Mouse (Mus musculus): ENCODE results near the gene Ccdc146. TPM values are rescaled to one million over a fixed set of nuclear protein-coding genes. Genes with fewer than 3 reads are reported as not detected.

Ccdc146 gene
- polyA plus RNA-seq, 1 experiment: not detected

- TF ChIP-seq EP300 (IDR thresholded peaks at IDR 0.05; ENCODE audit: insufficient read depth, low read depth, low read length): no peak
- no peak for TF ChIP-seq POLR2A (IDR thresholded peaks at IDR 0.05; ENCODE audit: insufficient read depth, low read length)
- TF ChIP-seq CTCF (IDR thresholded peaks at IDR 0.05; ENCODE audit: low read depth, low read length): no peak
- Histone ChIP-seq H3K36me3 (ENCODE audit: control insufficient read depth, insufficient read depth, low read length, poor library complexity, severe bottlenecking) (no peaks in the 10 kb centered on the region), H3K9me3 (replicated peaks; ENCODE audit: control insufficient read depth, insufficient read depth, low read length, poor library complexity, severe bottlenecking) (peaks cover 9% of the 10 kb centered on the region)
Observed at GRCm38 (mm10) chr5:21331656-21332055, 92.8 kb downstream of the Ccdc146 start.

GRCm38 (mm10) chr5:21329672-21330665, 94.5 kb downstream of the Ccdc146 start:
- TF ChIP-seq EP300 (IDR thresholded peaks at IDR 0.05; ENCODE audit: insufficient read depth, low read depth, low read length): no peak
- no peak for TF ChIP-seq POLR2A (IDR thresholded peaks at IDR 0.05; ENCODE audit: insufficient read depth, low read length)
- no peak for TF ChIP-seq CTCF (IDR thresholded peaks at IDR 0.05; ENCODE audit: low read depth, low read length)
- Histone ChIP-seq H3K4me1 (ENCODE audit: control insufficient read depth, insufficient read depth, low read length) (no peaks in the 10 kb centered on the region), H3K9ac (ENCODE audit: low read depth, poor library complexity, severe bottlenecking) (no peak overlapping the region), H3K36me3 (ENCODE audit: control insufficient read depth, insufficient read depth, low read length, poor library complexity, severe bottlenecking) (no peaks in the 10 kb centered on the region), H3K4me3 (ENCODE audit: low read depth, low read length) (peak overlapping the region; percentile 50), H3K9me3 (replicated peaks; ENCODE audit: control insufficient read depth, insufficient read depth, low read length, poor library complexity, severe bottlenecking) (peaks cover 9% of the 10 kb centered on the region), H3K27me3 (ENCODE audit: control insufficient read depth, insufficient read depth, low read length, poor library complexity, severe bottlenecking) (no peaks in the 10 kb centered on the region), H3K27ac (ENCODE audit: insufficient read depth, low read length) (no peak overlapping the region)

More at GRCm38 (mm10) chr5:21331656-21332055, 92.8 kb downstream of the Ccdc146 start:
- H3K27ac ChIP-seq (ENCODE audit: insufficient read depth, low read length): no peak overlapping the region
- no peaks in the 10 kb centered on the region for H3K4me1 ChIP-seq (ENCODE audit: control insufficient read depth, insufficient read depth, low read length)
- H3K27me3 ChIP-seq (ENCODE audit: control insufficient read depth, insufficient read depth, low read length, poor library complexity, severe bottlenecking): no peaks in the 10 kb centered on the region
- no peak overlapping the region for H3K4me3 ChIP-seq (ENCODE audit: low read depth, low read length)
- no peak overlapping the region for H3K9ac ChIP-seq (ENCODE audit: low read depth, poor library complexity, severe bottlenecking)

- no peak overlapping the region for H3K9ac ChIP-seq (ENCODE audit: low read depth, poor library complexity, severe bottlenecking)
- no peaks in the 10 kb centered on the region for H3K27me3 ChIP-seq (ENCODE audit: control insufficient read depth, insufficient read depth, low read length, poor library complexity, severe bottlenecking)
- peaks cover 5% of the 10 kb centered on the region; the same call in 1 of the 2 replicates for H3K9me3 ChIP-seq (replicated peaks; ENCODE audit: control insufficient read depth, insufficient read depth, low read length, poor library complexity, severe bottlenecking)
- H3K36me3 ChIP-seq (ENCODE audit: control insufficient read depth, insufficient read depth, low read length, poor library complexity, severe bottlenecking): no peaks in the 10 kb centered on the region
- H3K4me3 ChIP-seq (ENCODE audit: low read depth, low read length): no peak overlapping the region
- no peak overlapping the region for H3K27ac ChIP-seq (ENCODE audit: insufficient read depth, low read length)
- TF ChIP-seq CTCF (IDR thresholded peaks at IDR 0.05; ENCODE audit: low read depth, low read length) (no peak), EP300 (IDR thresholded peaks at IDR 0.05; ENCODE audit: insufficient read depth, low read depth, low read length) (no peak), POLR2A (IDR thresholded peaks at IDR 0.05; ENCODE audit: insufficient read depth, low read length) (no peak)
- H3K4me1 ChIP-seq (ENCODE audit: control insufficient read depth, insufficient read depth, low read length): no peaks in the 10 kb centered on the region
Observed at GRCm38 (mm10) chr5:21328560-21328959, 95.9 kb downstream of the Ccdc146 start.

GRCm38 (mm10) chr5:21326494-21326893, 98.0 kb downstream of the Ccdc146 start:
- Histone ChIP-seq H3K36me3 (ENCODE audit: control insufficient read depth, insufficient read depth, low read length, poor library complexity, severe bottlenecking) (no peaks in the 10 kb centered on the region), H3K27ac (ENCODE audit: insufficient read depth, low read length) (no peak overlapping the region), H3K4me3 (ENCODE audit: low read depth, low read length) (no peak overlapping the region), H3K9ac (ENCODE audit: low read depth, poor library complexity, severe bottlenecking) (no peak overlapping the region), H3K9me3 (replicated peaks; ENCODE audit: control insufficient read depth, insufficient read depth, low read length, poor library complexity, severe bottlenecking) (no peaks in the 10 kb centered on the region), H3K4me1 (ENCODE audit: control insufficient read depth, insufficient read depth, low read length) (no peaks in the 10 kb centered on the region), H3K27me3 (ENCODE audit: control insufficient read depth, insufficient read depth, low read length, poor library complexity, severe bottlenecking) (no peaks in the 10 kb centered on the region)
- TF ChIP-seq EP300 (IDR thresholded peaks at IDR 0.05; ENCODE audit: insufficient read depth, low read depth, low read length): no peak
- TF ChIP-seq CTCF (IDR thresholded peaks at IDR 0.05; ENCODE audit: low read depth, low read length): peak; percentile 86

GRCm38 (mm10) chr5:21320138-21320537, 104.3 kb downstream of the Ccdc146 start:
- no peaks in the 10 kb centered on the region for H3K4me1 ChIP-seq (ENCODE audit: control insufficient read depth, insufficient read depth, low read length)
- H3K36me3 ChIP-seq (ENCODE audit: control insufficient read depth, insufficient read depth, low read length, poor library complexity, severe bottlenecking): no peaks in the 10 kb centered on the region
- no peak overlapping the region for H3K4me3 ChIP-seq (ENCODE audit: low read depth, low read length)
- H3K9ac ChIP-seq (ENCODE audit: low read depth, poor library complexity, severe bottlenecking): no peak overlapping the region
- no peaks in the 10 kb centered on the region for H3K9me3 ChIP-seq (replicated peaks; ENCODE audit: control insufficient read depth, insufficient read depth, low read length, poor library complexity, severe bottlenecking)
- no peak overlapping the region for H3K27ac ChIP-seq (ENCODE audit: insufficient read depth, low read length)
- no peak for TF ChIP-seq CTCF (IDR thresholded peaks at IDR 0.05; ENCODE audit: low read depth, low read length)
- no peaks in the 10 kb centered on the region for H3K27me3 ChIP-seq (ENCODE audit: control insufficient read depth, insufficient read depth, low read length, poor library complexity, severe bottlenecking)

GRCm38 (mm10) chr5:21314696-21315095, 109.8 kb downstream of the Ccdc146 start:
- TF ChIP-seq POLR2A (IDR thresholded peaks at IDR 0.05; ENCODE audit: insufficient read depth, low read length) (no peak), CTCF (IDR thresholded peaks at IDR 0.05; ENCODE audit: low read depth, low read length) (no peak), EP300 (IDR thresholded peaks at IDR 0.05; ENCODE audit: insufficient read depth, low read depth, low read length) (no peak)
- Histone ChIP-seq H3K4me1 (ENCODE audit: control insufficient read depth, insufficient read depth, low read length) (no peaks in the 10 kb centered on the region), H3K27ac (ENCODE audit: insufficient read depth, low read length) (no peak overlapping the region), H3K9ac (ENCODE audit: low read depth, poor library complexity, severe bottlenecking) (no peak overlapping the region), H3K36me3 (ENCODE audit: control insufficient read depth, insufficient read depth, low read length, poor library complexity, severe bottlenecking) (no peaks in the 10 kb centered on the region), H3K9me3 (replicated peaks; ENCODE audit: control insufficient read depth, insufficient read depth, low read length, poor library complexity, severe bottlenecking) (no peaks in the 10 kb centered on the region), H3K4me3 (ENCODE audit: low read depth, low read length) (no peak overlapping the region), H3K27me3 (ENCODE audit: control insufficient read depth, insufficient read depth, low read length, poor library complexity, severe bottlenecking) (no peaks in the 10 kb centered on the region)

Measured in ES-Bruce4 (cell line).